Mouse (Mus musculus): ENCODE measurements around the gene Tenm2.
A peak's percentile ranks its signal among the peaks of the same experiment; 100 is the strongest.

Gene Tenm2

DNA sequence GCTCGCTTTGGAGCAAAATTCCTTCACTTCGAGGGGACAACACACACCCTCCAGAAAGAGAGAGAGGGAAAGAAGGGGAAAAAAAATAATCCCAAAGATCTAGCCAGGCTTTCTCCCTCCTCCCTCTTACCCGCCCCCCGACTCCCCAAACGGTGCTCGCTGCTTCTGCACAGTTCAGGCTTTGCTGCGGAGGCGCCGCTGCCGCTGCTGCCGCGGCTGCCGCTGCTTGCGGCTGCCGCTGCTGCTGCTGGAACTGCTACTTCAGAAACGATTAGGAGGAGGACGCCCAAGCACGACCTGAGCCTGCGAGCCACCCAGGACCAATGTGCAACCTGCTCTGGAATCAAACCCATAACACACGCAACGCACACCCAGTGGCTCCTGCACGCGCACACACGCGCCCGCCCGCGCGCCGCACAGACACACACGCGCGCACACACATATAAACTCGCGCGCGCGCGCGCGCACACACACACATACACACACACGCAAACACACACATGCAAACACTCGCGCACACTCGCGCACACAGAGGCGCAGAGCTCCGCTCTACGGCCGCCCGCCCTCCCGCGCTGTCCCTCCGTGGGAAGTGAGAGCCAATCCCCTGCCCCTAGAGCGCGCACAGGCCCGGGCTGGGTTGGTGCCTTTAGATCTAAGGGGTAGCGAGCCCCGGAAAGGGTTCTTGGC, at the start of gene Tenm2:
Gene Tenm2, minus strand, starts transcription at position 51 of the 687 bp plus-strand sequence.
- no peak for DNase-seq (ENCODE audit: low spot score)

DNA sequence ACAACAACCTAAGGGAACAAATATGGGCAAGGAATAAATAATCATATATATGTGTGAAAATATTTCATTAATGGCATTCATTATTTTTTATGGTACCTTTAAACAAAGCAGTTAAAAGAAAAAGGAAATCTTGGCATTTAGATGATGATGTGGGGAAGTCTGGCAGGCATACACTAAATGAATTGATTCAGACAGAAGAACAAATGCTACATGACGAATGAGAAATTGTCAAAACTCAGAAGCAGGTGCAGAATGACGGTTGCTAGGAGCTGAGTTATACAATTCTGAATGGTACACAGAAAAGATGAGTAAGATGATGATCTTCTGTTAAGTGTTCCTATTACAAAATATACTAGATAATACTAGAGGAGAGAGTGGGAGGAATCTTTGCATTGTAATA, 49.4 kb upstream of the Tenm2 start:
- DNase-seq (ENCODE audit: low spot score), result no peak

DNA sequence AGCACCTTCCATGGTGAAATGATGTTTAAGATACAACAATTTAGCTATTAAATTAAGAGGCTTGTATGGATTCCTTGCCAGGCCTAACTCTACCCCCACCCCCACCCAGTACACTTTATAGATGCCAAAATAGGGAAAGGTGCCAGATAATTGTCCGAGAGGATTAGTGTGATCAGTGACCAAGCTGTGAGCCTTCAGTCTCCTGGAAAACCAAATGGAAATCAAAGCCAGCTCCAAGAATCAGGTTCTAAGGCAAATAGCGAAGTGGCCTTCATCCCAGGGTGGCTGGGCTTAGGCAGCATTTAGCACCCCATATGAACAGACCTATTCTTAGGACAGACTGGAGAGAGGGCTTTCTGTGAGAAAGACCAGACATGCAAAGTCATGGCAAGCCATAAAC, 13.0 kb upstream of the Tenm2 start:
- DNase-seq (ENCODE audit: low spot score), result no peak

DNA sequence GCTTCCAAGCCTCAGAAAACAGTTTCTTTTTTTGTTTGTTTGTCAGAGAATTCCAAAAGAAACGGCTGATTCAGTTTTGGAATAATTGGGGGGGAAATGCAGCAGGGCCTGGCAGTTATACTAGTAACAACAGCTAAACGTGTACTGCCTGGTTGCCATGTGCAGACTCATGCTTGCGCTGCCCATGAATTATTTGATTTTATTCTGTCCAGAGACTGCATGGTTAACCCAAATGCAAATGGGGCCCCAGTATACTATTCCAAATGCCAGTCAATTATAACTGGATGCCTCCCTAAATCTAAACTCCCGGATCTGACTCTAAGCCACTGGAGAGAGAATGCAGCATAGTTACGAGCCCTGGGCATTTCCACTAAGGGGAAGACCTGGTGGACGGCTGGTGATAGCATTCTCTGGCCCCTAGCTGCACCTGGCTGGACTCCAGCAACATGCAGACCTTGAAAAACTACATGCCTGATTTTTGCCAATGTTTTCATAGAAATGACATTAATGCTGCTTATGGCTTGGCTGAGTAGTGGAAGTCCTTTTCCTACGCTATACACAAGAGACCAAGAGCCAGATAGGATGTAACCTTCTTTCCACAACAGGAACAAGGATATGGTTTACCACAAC, 1.4 kb upstream of the Tenm2 start:
- DNase-seq (ENCODE audit: low spot score), result no peak

DNA sequence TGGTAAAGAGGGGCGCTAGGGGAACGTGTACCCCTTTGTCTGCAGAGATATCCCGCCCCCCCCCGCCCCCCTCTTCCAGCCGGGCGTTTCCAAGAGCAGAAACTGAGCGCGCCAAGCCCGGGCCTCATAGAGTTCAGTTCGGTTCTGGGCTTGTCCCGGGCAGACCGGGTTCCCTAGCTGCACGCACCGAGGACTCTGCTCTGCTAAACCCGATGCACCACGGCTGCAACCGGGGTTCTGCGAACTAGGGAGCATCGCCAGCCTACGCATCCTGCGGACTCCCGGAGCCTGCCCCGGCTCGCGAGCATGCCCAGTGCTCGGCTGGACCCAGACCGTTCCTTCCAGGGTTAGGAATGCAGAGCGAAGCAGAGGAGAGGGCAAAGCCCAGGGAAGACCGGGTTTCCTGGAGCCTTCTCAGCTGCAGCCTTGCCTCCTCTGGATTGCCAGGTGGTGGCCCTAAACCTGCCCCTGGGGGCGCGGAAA, 878 bp upstream of the Tenm2 start:
- DNase-seq (ENCODE audit: low spot score), result peak; percentile 3

DNA sequence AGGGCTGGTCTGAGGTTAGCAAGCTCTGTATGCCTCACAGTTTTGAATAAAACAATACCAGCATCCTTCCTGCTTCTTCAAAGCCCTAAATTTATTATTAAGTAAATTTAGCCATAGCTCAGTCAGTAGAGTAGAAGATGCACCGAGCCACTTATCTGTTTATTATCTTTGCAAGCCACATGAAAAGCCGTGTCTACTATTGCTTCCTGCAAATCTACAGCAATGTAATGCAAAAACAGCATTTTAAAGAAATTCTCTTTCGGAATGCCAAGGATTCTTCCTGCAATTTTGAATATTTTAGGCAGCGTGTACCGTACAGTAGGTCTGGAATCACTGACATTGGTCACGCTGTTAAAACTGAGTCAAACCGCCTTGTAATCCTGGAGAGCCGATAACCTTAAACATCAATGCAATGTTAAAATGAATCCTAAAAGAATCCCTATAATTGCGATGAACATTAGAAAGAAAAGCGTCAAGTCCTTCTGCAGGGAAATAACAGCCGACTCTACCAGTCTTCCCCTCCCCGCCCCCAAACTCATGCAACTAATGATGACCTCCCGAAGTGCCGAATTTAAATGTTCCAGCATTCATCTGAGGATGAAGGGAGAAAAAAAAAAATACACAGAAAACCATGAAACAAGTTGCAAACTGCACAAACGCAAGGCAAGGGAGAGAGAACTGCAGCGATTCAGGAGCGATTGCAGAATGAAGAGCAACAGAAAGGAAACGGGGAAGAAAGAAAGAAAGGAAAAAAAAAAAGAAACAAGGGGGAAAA, 556 bp downstream of the Tenm2 start:
- DNase-seq (ENCODE audit: low spot score), result no peak

DNA sequence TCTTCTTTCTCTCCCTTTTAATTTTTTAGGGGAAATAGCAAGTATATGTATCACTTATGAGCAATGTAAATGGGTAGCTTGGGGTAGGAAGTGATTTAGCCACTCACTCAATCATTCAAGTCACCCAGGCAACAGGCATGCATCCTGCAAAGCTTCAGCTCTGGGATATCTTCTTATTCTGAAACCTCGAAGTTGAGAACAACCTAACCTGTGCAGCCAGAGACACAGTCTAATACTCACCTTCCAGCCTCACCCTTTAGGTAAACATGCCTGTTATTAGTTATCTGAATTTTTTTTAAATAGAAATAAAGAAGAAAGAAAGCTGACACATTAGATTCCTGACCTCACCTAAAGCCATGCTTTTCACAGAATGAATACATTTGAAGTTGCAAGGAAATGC, 8.4 kb downstream of the Tenm2 start:
- no peak for DNase-seq (ENCODE audit: low spot score)

DNA sequence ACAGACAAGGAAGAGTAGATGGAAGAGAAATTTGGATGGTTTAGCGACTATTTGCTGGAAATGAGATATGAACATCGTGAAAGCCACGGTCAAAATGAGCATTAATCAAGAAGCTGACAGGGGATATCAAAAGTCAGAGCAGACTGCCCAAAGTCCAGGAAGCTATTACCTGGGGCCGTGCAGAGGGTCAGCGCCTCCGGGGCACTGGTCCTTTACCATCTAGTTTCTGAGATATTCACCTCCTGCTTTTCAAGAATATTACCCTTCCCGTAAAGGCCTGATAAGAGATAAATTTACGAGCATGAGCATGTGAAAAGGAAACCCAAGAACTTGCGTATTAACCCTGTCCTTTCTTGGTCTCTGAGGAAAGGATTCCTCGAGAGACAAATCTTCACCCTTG, 8.8 kb downstream of the Tenm2 start:
- no peak for DNase-seq (ENCODE audit: low spot score)

DNA sequence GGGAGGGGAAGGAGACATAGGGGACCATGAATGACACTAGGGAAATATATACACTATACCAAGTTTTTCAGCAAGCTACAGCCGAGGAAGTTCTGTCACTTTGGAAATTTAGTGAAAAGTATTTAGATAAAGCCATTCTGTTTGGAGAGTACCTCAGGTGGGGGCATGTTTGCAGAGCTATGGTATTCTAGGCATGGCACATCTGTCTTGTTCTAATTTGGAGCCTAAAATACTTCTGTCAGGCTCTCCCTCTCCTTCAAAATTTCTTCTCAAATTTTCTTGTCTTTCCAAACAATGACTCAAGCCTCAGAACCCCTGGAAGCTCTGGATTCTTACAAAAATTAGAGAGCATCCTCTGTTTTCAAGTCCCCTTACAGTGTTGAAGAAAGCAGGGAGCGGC, 13.0 kb downstream of the Tenm2 start:
- no peak for DNase-seq (ENCODE audit: low spot score)

DNA sequence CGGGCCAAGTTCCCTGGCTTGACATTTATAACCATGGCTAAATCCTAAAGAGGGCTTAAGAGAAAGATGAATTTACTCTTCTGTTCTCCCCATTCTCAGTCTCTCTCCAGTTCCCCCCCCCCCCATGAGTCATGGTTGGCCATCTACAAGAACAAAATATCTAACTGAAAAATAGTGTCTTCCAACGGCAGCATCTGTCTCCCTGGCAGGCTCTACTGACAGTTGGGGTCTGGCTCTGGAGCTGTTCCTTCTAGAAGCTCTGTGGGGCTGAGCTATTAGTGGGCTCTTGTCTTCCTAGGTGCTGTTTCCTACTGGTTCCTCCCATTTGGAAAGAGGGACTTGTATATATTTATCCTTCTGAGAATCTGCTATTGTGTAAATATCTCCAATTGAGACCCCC, 13.7 kb downstream of the Tenm2 start:
- no peak for DNase-seq (ENCODE audit: low spot score)

DNA sequence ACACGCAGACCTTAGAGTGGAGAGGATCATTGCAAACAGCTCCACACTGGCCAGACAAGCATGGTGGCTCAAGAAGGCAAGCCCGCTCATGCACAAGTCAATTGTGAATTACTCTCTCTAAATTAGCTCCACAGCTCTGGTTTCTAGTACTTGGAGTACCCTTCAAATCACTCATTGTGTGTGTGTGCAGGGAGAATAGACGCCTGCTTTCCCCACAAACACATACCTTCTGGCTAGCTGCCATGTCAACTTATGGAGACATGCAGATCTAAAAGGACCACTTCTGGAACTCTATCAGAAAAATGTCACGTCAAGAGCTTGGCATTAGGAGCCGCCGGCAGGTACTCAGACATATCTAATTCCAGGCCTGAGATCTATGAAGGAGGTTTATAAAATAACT, 14.8 kb downstream of the Tenm2 start:
- no peak for DNase-seq (ENCODE audit: low spot score)

DNA sequence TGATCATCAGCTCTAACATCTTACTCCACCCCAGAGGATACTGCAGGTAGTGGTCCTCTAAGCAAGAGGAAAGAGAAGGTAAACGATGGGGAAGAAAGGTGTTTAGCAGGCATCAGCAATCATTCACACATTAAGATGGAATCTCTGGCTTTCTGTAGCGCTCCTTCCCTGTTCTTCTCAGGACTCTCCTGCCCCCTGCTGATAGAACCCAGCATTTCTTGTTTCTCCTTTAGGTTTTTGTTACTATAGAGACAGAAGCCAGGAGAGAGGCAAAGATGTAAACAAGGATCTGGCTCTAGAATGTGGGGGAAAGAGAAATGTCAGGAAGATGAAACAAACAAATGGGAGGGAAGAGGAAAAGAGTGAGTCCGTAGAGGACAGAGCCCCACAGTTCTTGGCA, 49.6 kb downstream of the Tenm2 start:
- DNase-seq (ENCODE audit: low spot score), result no peak

DNA sequence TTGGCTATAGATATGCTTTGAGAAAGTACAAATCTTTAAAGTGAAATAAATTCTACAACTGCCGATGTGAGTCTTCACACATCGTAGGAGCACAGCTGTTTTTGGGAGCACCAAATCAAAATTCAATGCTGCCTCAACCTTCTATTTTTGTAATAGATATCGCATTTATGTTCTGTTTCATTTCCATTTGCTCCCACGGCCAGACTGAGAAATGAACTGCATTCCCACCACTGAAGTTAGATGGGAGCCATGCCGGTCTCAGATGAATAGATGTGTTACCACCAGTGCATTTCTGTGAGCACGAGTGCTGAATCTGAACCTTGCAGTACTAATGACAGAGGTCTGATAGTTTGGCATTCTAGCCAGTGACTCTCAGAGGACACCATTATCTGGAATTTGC, 58.3 kb downstream of the Tenm2 start:
- no peak for DNase-seq (ENCODE audit: low spot score)

DNA sequence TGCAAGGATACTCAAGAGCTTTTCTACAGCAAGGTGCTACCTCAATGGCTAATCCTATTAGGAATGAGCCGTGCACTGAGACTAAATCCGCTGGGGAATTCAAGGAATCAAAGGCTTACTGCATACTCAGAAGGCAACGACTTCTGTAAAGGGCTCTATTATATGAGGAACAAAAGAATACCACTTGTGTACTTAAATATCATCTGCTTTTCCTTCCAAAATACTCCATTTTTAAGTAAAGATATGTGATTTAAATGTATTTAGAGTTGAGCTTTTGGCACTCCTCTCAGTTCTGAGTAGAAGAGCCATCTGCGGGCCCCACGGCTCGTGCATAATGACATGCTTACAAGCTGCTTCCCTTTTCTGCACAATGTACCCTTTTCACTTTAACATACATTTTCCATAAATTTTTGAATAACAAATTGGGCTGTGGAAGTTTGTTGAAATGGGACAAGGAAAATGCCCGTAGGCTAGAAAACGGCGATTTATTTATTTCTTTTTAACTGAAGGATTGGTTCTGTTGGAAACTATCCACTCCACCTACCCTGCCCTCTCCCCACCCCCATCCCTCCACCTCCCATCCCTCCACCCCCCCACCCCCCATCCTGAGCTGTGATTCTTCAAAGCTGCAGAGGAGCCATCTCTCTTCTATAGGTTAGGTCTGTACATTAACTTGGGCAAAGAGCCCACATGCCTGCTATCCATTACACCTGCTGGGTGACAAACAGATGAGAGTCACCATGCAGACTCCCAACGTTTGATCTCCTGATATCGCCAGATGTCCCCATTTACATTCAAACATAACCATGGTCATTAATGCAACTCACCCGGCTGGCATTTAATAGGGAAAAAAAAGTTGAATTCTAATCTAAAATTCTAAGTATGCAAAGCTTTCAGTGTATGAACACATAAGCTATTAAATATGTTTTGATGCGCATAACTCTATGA, 81.6 kb downstream of the Tenm2 start:
- no peak for DNase-seq (ENCODE audit: low spot score)

DNA sequence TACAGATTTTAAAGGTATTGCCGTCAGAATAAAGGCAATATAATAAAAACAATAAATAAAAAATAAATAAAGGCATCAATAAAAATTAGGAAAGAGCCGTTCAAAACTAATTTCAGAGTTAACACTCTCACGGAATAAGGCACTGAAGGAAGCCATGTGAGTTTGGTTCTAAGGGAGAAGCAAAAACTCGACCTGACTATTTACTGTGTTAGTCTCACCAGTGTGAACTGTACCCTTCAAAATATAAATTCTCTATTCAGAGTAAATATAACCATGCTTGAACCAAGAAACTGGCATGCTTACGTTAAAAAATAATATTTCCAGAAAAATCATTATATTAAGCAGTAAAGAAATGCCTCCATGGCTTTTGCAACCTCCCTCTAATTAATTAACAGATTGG, 82.4 kb downstream of the Tenm2 start:
- DNase-seq (ENCODE audit: low spot score), result no peak

DNA sequence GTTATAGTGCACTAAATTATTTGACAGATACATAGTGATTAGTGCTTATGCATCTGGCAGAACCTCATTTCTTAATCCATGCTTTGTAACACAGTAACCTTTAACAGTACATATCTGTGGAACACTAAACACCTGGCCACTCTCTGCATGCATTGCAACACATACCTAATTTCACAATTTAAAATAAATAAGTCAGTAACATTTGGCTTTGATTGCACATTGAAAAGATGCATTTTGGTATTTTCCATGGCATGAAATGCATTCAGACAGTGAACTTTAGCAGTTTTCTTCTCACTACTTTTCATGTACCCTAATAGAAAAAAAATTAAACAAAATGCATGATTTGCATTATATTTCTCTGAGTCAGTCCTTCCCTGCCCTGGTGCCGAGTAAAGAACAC, 85.8 kb downstream of the Tenm2 start:
- DNase-seq (ENCODE audit: low spot score), result no peak

DNA sequence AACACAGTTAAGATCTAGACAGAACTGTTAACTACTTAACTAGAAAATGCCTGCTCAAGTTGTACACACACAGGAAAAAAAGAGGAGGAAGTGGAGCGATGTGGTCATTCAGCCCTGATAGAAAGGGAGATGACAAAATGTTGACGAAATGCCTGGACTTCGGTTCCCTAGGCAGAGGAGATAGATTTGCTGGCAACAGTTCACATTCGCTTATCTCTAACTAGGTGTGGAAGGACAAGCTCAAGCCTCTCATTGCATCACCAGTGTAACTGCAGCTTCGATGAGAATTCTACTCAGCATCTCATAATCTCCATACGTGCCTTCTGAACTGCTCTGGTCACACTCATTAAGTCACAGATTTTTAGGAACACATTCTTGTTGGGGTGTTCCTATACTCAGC, 91.8 kb downstream of the Tenm2 start:
- DNase-seq (ENCODE audit: low spot score), result no peak

DNA sequence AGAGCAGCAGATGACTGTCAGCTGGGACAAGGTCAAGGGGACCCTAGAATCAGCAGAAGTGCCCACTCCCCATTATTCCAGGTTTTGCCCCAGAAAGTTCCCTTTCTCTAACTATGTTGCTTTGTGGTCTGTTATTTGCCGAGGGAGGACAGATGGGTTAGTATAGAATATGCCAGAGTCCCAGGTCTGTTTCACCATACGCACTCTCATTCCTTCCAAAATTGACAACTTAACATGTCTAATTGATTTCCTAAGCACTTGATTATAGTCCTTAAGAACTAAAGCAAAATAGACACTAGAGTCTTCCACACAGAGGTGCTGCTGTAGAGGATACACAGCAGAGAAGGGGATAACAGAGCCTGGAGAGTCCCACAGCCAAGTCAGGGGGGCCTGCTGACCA, 92.3 kb downstream of the Tenm2 start:
- DNase-seq (ENCODE audit: low spot score), result no peak

DNA sequence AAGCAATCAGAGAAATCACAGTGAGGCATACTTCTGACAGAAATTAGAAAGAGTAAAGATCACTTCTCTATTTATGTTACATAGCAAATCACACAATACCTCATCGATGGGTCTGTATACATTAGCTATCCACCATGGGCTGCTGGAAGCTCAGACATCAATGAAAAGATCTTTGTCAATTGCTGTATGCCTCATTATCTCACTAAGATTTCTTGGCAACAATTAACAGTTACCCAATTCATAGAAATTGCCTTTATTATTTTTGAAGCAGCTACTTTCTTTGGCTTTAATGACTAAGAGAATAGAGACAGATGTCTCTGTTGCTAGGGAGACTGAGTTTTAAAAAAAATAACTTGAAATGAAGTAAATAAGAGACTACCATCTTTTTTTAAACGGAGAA, 106.9 kb downstream of the Tenm2 start:
- no peak for DNase-seq (ENCODE audit: low spot score)

DNA sequence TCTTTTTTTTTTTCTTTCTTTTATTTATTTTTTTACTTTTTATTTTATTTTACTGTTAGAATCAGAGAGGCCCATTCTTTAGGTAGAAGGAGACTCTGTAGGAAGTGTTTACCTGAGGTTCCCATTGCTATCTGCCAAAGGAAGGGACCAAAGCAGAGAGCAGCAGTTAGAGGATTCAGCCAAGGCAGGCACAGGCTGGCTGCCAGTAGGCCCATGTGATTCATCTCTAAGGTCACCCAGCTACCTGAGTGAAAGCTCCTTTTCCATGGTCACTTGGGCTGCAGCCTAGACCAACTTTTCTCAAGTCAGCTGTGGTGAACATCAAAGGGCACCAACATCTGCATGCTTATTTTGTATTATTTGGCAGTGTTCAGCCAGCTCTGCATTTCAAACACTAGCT, 117.7 kb downstream of the Tenm2 start:
- DNase-seq (ENCODE audit: low spot score), result no peak

DNA sequence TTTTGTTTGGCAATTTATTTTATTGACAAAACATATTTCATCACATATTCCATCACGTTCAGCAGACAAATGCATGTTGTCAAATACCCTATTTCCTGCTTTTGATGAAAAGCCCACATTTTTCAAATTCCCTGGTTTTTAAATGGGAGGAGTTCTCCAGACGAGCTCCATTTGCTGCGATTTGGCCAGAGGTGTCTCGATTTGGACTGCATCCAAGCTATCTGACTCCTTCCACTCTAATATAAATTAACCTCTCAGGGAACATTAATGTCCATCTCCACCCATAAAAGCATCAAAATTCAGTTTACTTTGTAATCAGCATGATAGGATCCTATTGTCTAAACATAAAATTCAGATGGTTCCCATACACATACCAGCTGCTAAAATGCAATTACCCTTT, 120.6 kb downstream of the Tenm2 start:
- no peak for DNase-seq (ENCODE audit: low spot score)

DNA sequence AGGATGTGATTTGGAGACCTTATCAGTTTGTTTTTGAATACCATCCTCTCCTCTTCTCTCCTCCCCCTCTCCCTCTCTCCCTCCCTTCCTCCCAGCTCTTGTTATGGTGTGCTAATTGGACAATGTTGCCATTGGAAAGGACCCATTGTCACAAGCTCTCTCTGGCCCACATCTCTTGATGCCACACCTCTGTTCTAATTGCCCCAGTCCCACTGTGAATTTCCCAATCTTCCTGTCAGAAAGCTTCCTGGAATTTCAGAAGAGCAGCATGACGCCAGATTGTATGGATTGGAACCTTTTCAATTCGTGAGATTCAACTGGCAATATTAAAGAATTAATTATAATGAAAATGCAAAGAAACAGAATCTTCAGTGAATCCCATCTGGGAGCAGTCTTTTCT, 128.7 kb downstream of the Tenm2 start:
- DNase-seq (ENCODE audit: low spot score), result no peak

Data from ovary, adult 18-20 months (tissue).